Mouse (Mus musculus): Measurements from ENCODE around the gene Snx30. TPM values are rescaled to one million over a fixed set of nuclear protein-coding genes. Genes with fewer than 3 reads are reported as not detected.

Snx30 gene
- polyA plus RNA-seq (2014; fragmentation: Nextera tagmentation; extraction: Ambion mirVana): 18.9 and 20.5 TPM in 2 replicates

DNA sequence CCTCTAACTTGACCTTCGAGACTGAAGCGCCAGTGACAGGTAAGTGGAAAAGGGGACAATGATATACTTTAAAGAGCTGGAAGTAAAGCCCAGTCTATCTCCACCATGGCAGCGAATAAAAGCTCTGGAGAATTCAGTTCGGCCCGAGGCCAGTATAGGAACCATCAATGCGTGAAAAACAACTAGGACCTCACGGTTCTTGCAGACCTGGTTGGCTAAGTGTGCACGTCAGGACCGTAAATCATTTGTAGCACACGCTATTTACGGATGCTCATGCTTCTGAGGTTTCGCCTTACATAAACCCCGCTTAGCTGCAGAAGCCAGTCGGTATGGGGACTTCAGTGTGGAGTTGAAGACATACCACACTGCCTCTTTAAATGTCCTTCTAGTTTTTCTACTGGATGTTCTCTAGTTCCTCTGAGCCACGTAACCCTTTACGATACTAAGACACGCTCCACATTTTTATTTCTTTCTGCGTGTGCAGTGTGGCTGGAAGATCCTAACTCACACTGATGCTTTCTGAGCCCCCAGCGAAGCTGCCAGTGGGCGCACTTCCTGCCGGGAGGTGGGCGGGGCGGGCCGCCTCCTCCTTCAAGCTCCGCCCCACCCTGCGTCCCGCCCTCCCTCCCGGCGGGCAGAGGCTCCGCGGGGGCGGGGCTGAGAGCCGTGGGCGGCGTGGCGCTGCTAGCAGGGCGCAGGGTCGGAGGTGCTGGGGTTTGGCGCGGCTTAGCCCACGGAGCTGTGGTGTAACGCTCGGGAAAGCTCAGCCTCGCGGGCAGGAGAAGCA, at the start of gene Snx30:
Gene Snx30 (plus strand): TSS at position 660 of the 787 bp plus-strand sequence.
- Histone ChIP-seq H3K36me3 (ENCODE audit: control insufficient read depth, insufficient read depth, low read length) (no peaks in the 10 kb centered on the region), H3K4me3 (ENCODE audit: low read depth, low read length) (peak within 1 kb of the TSS; percentile 89), H3K27ac (ENCODE audit: low read depth, low read length) (peak within 1 kb of the TSS; percentile 72), H3K4me2 (ENCODE audit: low read depth, low read length) (peak within 1 kb of the TSS; percentile 74), H3K27me3 (ENCODE audit: control insufficient read depth, insufficient read depth, low read length) (no peaks in the 10 kb centered on the region), H3K9me3 (ENCODE audit: control insufficient read depth, low read length) (no peaks in the 10 kb centered on the region), H3K9ac (replicated peaks; ENCODE audit: low read depth, low read length) (peak within 1 kb of the TSS; percentile 84), H3K4me1 (ENCODE audit: control insufficient read depth, insufficient read depth, low read length) (peaks cover 14% of the 10 kb centered on the region; the same call in 1 of the 2 replicates)
- 1% methylated on average over 39 of the region's 45 CpGs for WGBS
- ATAC-seq (ENCODE audit: low read depth): peak; percentile 92

- WGBS: 75% methylated on average over 9 of the region's 9 CpGs
Observed at GRCm38 (mm10) chr4:59756332-59757082, 49.1 kb upstream of the Snx30 start.

DNA sequence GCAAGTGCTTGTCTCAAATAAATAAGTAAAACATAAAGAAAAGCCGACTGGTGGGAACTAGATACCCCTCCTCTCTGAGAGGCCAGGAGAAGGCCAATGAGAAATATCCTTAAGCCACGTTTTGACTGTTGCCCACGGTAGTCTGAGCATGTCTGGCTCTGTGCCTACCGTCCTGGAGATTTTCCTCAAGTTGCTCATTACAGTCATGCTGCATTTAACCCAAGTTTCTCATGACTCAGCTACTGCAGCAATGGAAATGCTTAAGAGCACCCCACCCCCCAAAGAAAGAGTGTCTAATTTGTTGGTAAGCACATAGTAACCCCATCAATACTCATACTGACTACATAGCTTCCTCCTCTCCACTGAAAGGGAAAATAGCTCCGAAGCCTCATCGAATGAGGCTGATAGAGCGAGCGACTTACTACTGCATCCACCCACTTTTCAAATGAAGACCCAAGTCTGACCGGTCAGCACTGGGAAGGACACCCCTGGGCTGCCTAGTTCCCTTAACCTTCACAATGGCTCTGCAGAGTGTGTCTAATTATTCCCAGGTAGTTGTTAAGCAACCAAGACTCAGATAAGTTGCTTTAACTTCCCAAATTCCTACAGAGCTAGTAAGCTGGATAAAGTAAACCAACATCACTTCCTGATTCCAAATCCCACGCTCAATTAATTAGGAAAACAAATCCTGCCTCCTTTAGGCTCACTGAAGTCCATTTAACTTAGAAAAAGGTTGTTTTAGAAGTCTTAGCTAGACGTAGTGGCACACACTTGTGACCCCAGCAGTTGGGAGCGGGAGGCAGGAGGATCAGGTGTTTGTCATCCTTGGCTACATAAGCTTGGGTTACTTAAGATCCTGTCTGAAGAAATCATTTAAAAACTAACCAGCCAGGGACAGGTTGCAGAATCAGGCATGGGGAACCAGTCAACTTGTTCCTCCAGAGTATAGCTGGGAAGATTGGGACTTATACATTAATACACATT, 47.9 kb upstream of the Snx30 start:
- H3K27me3 ChIP-seq (ENCODE audit: control insufficient read depth, insufficient read depth, low read length): no peaks in the 10 kb centered on the region

More at GRCm38 (mm10) chr4:59756332-59757082, 49.1 kb upstream of the Snx30 start:
- Histone ChIP-seq H3K27me3 (ENCODE audit: control insufficient read depth, insufficient read depth, low read length) (no peaks in the 10 kb centered on the region), H3K4me3 (ENCODE audit: low read depth, low read length) (no peak overlapping the region), H3K4me1 (ENCODE audit: control insufficient read depth, insufficient read depth, low read length) (no peaks in the 10 kb centered on the region), H3K27ac (ENCODE audit: low read depth, low read length) (no peak overlapping the region), H3K36me3 (ENCODE audit: control insufficient read depth, insufficient read depth, low read length) (peaks cover 7% of the 10 kb centered on the region), H3K9me3 (ENCODE audit: control insufficient read depth, low read length) (no peaks in the 10 kb centered on the region), H3K9ac (replicated peaks; ENCODE audit: low read depth, low read length) (no peak overlapping the region), H3K4me2 (ENCODE audit: low read depth, low read length) (no peak overlapping the region)
- no peak for ATAC-seq (ENCODE audit: low read depth)

GRCm38 (mm10) chr4:59760016-59760415, 45.6 kb upstream of the Snx30 start:
- 75% methylated on average over 4 of the region's 4 CpGs for WGBS
- no peaks in the 10 kb centered on the region for H3K9me3 ChIP-seq (ENCODE audit: control insufficient read depth, low read length)
- H3K4me1 ChIP-seq (ENCODE audit: control insufficient read depth, insufficient read depth, low read length): no peaks in the 10 kb centered on the region
- no peaks in the 10 kb centered on the region for H3K27me3 ChIP-seq (ENCODE audit: control insufficient read depth, insufficient read depth, low read length)
- no peak overlapping the region for H3K9ac ChIP-seq (replicated peaks; ENCODE audit: low read depth, low read length)
- no peak for ATAC-seq (ENCODE audit: low read depth)
- H3K4me3 ChIP-seq (ENCODE audit: low read depth, low read length): no peak overlapping the region
- H3K4me2 ChIP-seq (ENCODE audit: low read depth, low read length): no peak overlapping the region
- H3K27ac ChIP-seq (ENCODE audit: low read depth, low read length): no peak overlapping the region
- no peaks in the 10 kb centered on the region for H3K36me3 ChIP-seq (ENCODE audit: control insufficient read depth, insufficient read depth, low read length)

More for the DNA sequence above, 47.9 kb upstream of the Snx30 start:
- peak; percentile 16; the same call in 1 of the 2 replicates for ATAC-seq (ENCODE audit: low read depth)
- Histone ChIP-seq H3K4me2 (ENCODE audit: low read depth, low read length) (no peak overlapping the region), H3K36me3 (ENCODE audit: control insufficient read depth, insufficient read depth, low read length) (peaks cover 2% of the 10 kb centered on the region; the same call in 1 of the 2 replicates), H3K9ac (replicated peaks; ENCODE audit: low read depth, low read length) (no peak overlapping the region), H3K27ac (ENCODE audit: low read depth, low read length) (no peak overlapping the region), H3K4me3 (ENCODE audit: low read depth, low read length) (no peak overlapping the region), H3K4me1 (ENCODE audit: control insufficient read depth, insufficient read depth, low read length) (no peaks in the 10 kb centered on the region), H3K9me3 (ENCODE audit: control insufficient read depth, low read length) (no peaks in the 10 kb centered on the region)
- WGBS: 80% methylated on average over 12 of the region's 12 CpGs

GRCm38 (mm10) chr4:59760636-59761364, 44.8 kb upstream of the Snx30 start:
- Histone ChIP-seq H3K36me3 (ENCODE audit: control insufficient read depth, insufficient read depth, low read length) (no peaks in the 10 kb centered on the region), H3K9ac (replicated peaks; ENCODE audit: low read depth, low read length) (no peak overlapping the region), H3K27ac (ENCODE audit: low read depth, low read length) (no peak overlapping the region), H3K4me3 (ENCODE audit: low read depth, low read length) (no peak overlapping the region), H3K4me2 (ENCODE audit: low read depth, low read length) (no peak overlapping the region), H3K27me3 (ENCODE audit: control insufficient read depth, insufficient read depth, low read length) (no peaks in the 10 kb centered on the region), H3K9me3 (ENCODE audit: control insufficient read depth, low read length) (no peaks in the 10 kb centered on the region), H3K4me1 (ENCODE audit: control insufficient read depth, insufficient read depth, low read length) (peaks cover 4% of the 10 kb centered on the region; the same call in 1 of the 2 replicates)
- 52% methylated on average over 10 of the region's 10 CpGs for WGBS
- no peak for ATAC-seq (ENCODE audit: low read depth)

DNA sequence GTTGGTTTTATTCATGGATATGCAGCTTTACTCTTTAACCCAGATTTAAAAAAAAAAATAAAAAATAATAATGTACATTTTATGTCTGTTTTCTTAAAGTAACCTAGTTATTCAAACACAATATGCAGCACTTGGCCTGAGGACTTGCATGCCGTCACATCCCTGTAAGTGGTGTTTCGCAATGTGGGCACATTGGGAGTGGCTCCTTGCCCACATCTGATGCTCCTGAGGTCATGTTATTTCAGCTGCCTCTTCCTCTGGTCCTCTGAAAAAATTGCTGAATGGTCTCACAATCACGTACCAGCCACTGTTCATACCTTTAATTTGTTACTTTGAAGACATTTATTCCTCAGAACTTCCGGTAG, 44.3 kb upstream of the Snx30 start:
- Histone ChIP-seq H3K36me3 (ENCODE audit: control insufficient read depth, insufficient read depth, low read length) (no peaks in the 10 kb centered on the region), H3K9me3 (ENCODE audit: control insufficient read depth, low read length) (no peaks in the 10 kb centered on the region), H3K4me1 (ENCODE audit: control insufficient read depth, insufficient read depth, low read length) (peaks cover 7% of the 10 kb centered on the region; the same call in 1 of the 2 replicates), H3K27ac (ENCODE audit: low read depth, low read length) (no peak overlapping the region), H3K4me2 (ENCODE audit: low read depth, low read length) (no peak overlapping the region), H3K4me3 (ENCODE audit: low read depth, low read length) (no peak overlapping the region), H3K27me3 (ENCODE audit: control insufficient read depth, insufficient read depth, low read length) (no peaks in the 10 kb centered on the region), H3K9ac (replicated peaks; ENCODE audit: low read depth, low read length) (no peak overlapping the region)
- no peak for ATAC-seq (ENCODE audit: low read depth)
- WGBS: 81% methylated on average over 4 of the region's 4 CpGs

GRCm38 (mm10) chr4:59764950-59765349, 40.7 kb upstream of the Snx30 start:
- no peak overlapping the region for H3K9ac ChIP-seq (replicated peaks; ENCODE audit: low read depth, low read length)
- no peaks in the 10 kb centered on the region for H3K36me3 ChIP-seq (ENCODE audit: control insufficient read depth, insufficient read depth, low read length)
- H3K4me2 ChIP-seq (ENCODE audit: low read depth, low read length): no peak overlapping the region

More at GRCm38 (mm10) chr4:59764950-59765349, 40.7 kb upstream of the Snx30 start:
- peak overlapping the region; percentile 52; the same call in 1 of the 2 replicates for H3K27ac ChIP-seq (ENCODE audit: low read depth, low read length)
- WGBS: 72% methylated on average over 7 of the region's 7 CpGs
- H3K4me3 ChIP-seq (ENCODE audit: low read depth, low read length): no peak overlapping the region
- H3K4me1 ChIP-seq (ENCODE audit: control insufficient read depth, insufficient read depth, low read length): peaks cover 7% of the 10 kb centered on the region; the same call in 1 of the 2 replicates
- no peaks in the 10 kb centered on the region for H3K9me3 ChIP-seq (ENCODE audit: control insufficient read depth, low read length)
- no peaks in the 10 kb centered on the region for H3K27me3 ChIP-seq (ENCODE audit: control insufficient read depth, insufficient read depth, low read length)
- ATAC-seq (ENCODE audit: low read depth): peak; percentile 25; the same call in 1 of the 2 replicates
